In the genomic region with DNA sequence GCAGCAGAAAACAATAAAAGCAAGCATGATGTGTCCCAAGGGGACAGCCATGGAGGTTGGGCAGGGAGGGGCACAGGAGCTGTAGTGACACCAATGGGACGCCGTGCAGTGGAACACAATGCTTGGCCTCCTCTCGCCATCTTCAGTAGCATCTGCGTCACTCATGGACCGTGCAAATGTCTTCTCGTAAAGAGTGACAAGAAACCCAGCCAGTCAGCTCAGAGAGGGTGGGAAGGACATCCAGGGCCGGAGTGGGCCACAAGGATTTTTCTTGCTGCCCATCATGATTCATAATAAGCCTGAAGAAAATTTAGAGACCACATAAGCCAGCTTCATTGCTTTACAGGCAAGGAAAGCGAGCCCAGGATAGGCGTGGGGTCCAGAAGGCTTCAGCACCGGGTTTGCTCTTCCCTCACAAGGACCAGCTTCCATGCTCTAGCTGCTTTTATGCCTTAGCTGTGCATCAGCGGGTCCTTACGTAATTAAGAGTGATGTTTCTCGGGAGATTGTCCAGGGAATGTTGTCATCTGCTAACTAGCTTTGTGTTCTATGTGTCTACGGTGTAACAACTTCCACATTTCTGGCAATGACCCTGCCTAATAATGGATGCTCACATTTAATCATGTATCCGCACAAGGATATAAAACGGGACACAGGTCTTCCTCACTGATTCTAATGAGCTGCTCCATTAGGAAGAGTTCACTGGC, we compare ENCODE assay signal across 25 mouse cellular contexts.
DNase-seq lines count a peak whose midpoint lies in the region; TF ChIP-seq lines count a peak whose summit lies in the region.
"Had no signal": no experiment of that assay in that cellular context is flagged by ENCODE, and none has a peak within 500 bp of the region (broad histone marks: within the 10 kb centered on the region; RNA-seq: fewer than 3 reads in every experiment).

No protein-coding gene starts in this region.

- TF ChIP-seq CTCF in layer of hippocampus, adult 2 months (conservative IDR thresholded peaks at IDR 0.05): no peak
- no peak for TF ChIP-seq CTCF in brain, embryonic 14.5 days (IDR thresholded peaks at IDR 0.05; ENCODE audit: borderline replicate concordance, extremely low read depth, insufficient read depth, insufficient read length)

- H3K4me3 ChIP-seq in layer of hippocampus, adult 2 months: no peak overlapping the region
- H3K4me3 ChIP-seq: embryonic facial prominence, embryonic 12.5 days; erythroblast, embryonic 14.5 days; forebrain, embryonic 12.5 days; heart, embryonic 10.5 days; heart, embryonic 15.5 days; midbrain, embryonic 13.5 days had no signal

- DNase-seq in cerebellum, postnatal 25 days: peak; percentile 16 to 33
- no peak for DNase-seq in cerebellum, adult 11 months
- DNase-seq in layer of hippocampus, adult 2 months (ENCODE audit: low spot score in 2 of 2): no peak
- no peak for DNase-seq in layer of hippocampus, adult 18-20 months (ENCODE audit: low spot score in 2 of 2)
- DNase-seq in Muller cell, postnatal 12 days (ENCODE audit: inconsistent ontology term): peak; percentile 39
- peak; percentile 36 for DNase-seq in brain, embryonic 14.5 days (ENCODE audit: low read depth)
- DNase-seq in adrenal gland, adult (ENCODE audit: inconsistent age in 2 of 2, low spot score in 1 of 2): no peak
- DNase-seq: adrenal gland, adult 2 months; adrenal gland, postnatal 36 days; gastrocnemius, postnatal 25 days; heart, adult 11 months; kidney, adult 9 months; kidney, postnatal 10 days; liver; lung, adult 2 months; lung, postnatal 10 days; right cerebral cortex, postnatal 4 days had no signal

- H3K27ac ChIP-seq in layer of hippocampus, adult 2 months: peak overlapping the region; percentile 59
- H3K27ac ChIP-seq: embryonic facial prominence, embryonic 12.5 days; forebrain, embryonic 12.5 days; heart, embryonic 10.5 days; heart, embryonic 15.5 days; liver, embryonic 14.5 days; macrophage; midbrain, embryonic 13.5 days had no signal

- TF ChIP-seq POLR2A in brain, embryonic 14.5 days (IDR thresholded peaks at IDR 0.05; ENCODE audit: borderline replicate concordance, extremely low read depth, insufficient read depth, insufficient read length, poor library complexity, severe bottlenecking): no peak

Comparison
In these comparisons a context has a peak if more than half of its experiments do, and no peak if none do; other contexts are left out.
1. DNase-seq: peak in cerebellum, postnatal 25 days (2 of 2), Muller cell, postnatal 12 days (single experiment) and brain, embryonic 14.5 days (single experiment); none in cerebellum, adult 11 months (single experiment), layer of hippocampus, adult 2 months (0 of 2), layer of hippocampus, adult 18-20 months (0 of 2) and adrenal gland, adult (0 of 2).